Mouse (Mus musculus) G1E (cell line): ENCODE measurements around the gene Tbxa2r. TPM values are rescaled to one million over a fixed set of nuclear protein-coding genes. Genes with fewer than 3 reads are reported as not detected.
A peak's percentile ranks its signal among the peaks of the same experiment; 100 is the strongest.

Source experiments
- ATAC-seq: 2 replicates; pipeline ENCODE4 v1.8.0; 2016; ENCODE audit warnings: mild to moderate bottlenecking; ENCODE audit not compliant: insufficient number of reproducible peaks, poor library complexity, low FRiP score, severe bottlenecking; ENCODE audit errors: extremely low read depth
- DNase-seq: peaks from one replicate; pipeline ENCODE4 v3.0.0; 2012; ENCODE audit warnings: low spot score
- H3K27me3 ChIP-seq: 2 replicates; pipeline ENCODE4 v1.6.1; 2012; ENCODE audit warnings: mild to moderate bottlenecking, low read length, inconsistent platforms; ENCODE audit not compliant: insufficient read depth
- H3K36me3 ChIP-seq: replicated peaks from 2 replicates; pipeline ENCODE3; 2012; ENCODE audit warnings: mild to moderate bottlenecking, inconsistent platforms
- H3K4me1 ChIP-seq: 2 replicates; pipeline ENCODE4 v1.6.1; 2012; ENCODE audit warnings: low read depth, low read length, inconsistent platforms, mixed read lengths; ENCODE audit not compliant: insufficient read depth
- H3K4me3 ChIP-seq: 2 replicates; pipeline ENCODE4 v1.5.1; 2012; ENCODE audit warnings: low read depth, mild to moderate bottlenecking, inconsistent platforms, low read length, moderate library complexity, mixed read lengths
- H3K9me3 ChIP-seq: replicated peaks from 2 replicates; pipeline ENCODE4 v1.6.1; 2012; ENCODE audit warnings: inconsistent platforms
- CTCF ChIP-seq: IDR thresholded peaks from 2 replicates; pipeline ENCODE4 v1.5.1; 2012; ENCODE audit warnings: low read depth, low read length, inconsistent platforms, mixed read lengths
- GATA1 ChIP-seq: IDR thresholded peaks from 2 replicates; pipeline ENCODE4 v1.6.1; 2012; ENCODE audit warnings: borderline replicate concordance, low read length, inconsistent platforms, mixed read lengths
- GATA2 ChIP-seq: IDR thresholded peaks from 2 replicates; pipeline ENCODE4 v1.6.1; 2012; ENCODE audit warnings: low read depth, low read length, inconsistent platforms, borderline replicate concordance
- POLR2AphosphoS5 ChIP-seq: IDR thresholded peaks from 2 replicates; pipeline ENCODE4 v1.6.1; 2012; ENCODE audit warnings: low read depth, low read length, inconsistent platforms; ENCODE audit not compliant: insufficient replicate concordance
- TAL1 ChIP-seq: conservative IDR thresholded peaks from 2 replicates; pipeline ENCODE4 v1.6.1; 2012; ENCODE audit warnings: low read depth, low read length, inconsistent platforms, mixed read lengths
- polyA plus RNA-seq: library from polyadenylated mRNA; stranded (reverse); fragments of >175 nt; gene quantifications from 2 replicates; pipeline ENCODE4 v1.2.3, GENCODE M21; 2012
- total RNA-seq, 2 experiments: library from RNA; stranded (forward) in 1 of 2; stranded (reverse) in 1 of 2; fragments of 200-1000 nt in 1 of 2; fragments of >200 nt in 1 of 2; fragmentation: Nextera tagmentation in 1 of 2; gene quantifications; 2 replicates each; pipeline ENCODE4 v1.2.3; 2014 to 2017

Gene Tbxa2r
- total and polyA plus RNA-seq, 3 experiments: not detected

DNA sequence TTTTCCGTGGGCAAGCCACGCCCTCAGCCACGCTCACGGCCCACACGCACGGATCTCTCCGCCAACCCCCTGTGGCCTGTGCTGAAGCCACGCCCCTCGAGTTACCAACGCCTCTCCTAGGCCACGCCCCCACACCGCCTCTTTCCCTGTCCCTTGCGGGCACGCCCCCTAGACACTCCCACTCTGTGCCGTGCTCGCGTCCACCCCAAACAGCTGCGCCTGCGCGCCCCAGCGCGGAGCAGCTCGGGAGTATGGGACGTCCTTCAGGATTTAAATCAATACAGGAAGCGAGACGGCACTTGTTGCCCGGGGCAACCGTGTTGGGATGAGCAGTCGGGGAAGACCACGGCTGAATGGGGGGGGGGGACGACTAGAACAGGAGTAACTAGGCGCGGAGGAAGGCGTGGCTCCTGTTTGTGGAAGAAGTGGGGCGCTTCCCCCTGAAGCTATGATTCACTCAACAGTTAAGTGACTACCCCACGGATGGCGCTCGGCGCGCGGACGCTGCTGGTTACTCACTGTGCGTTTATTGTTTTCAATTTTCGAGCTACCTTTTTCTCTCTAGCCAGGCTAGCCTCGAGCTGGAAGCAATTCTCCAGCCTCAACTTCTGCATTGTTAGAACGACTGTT is 50.1 kb downstream of the Tbxa2r start:
- H3K27me3 ChIP-seq: no peaks in the 10 kb centered on the region
- peak overlapping the region; percentile 85 for H3K4me3 ChIP-seq
- peaks cover 38% of the 10 kb centered on the region for H3K36me3 ChIP-seq
- no peaks in the 10 kb centered on the region for H3K9me3 ChIP-seq
- peaks cover 75% of the 10 kb centered on the region for H3K4me1 ChIP-seq
- TF ChIP-seq CTCF: no peak
- no peak for TF ChIP-seq TAL1
- no peak for TF ChIP-seq GATA1
- no peak for TF ChIP-seq GATA2
- TF ChIP-seq POLR2AphosphoS5: no peak
- ATAC-seq (peak; percentile 78), DNase-seq (peak; percentile 84)

DNA sequence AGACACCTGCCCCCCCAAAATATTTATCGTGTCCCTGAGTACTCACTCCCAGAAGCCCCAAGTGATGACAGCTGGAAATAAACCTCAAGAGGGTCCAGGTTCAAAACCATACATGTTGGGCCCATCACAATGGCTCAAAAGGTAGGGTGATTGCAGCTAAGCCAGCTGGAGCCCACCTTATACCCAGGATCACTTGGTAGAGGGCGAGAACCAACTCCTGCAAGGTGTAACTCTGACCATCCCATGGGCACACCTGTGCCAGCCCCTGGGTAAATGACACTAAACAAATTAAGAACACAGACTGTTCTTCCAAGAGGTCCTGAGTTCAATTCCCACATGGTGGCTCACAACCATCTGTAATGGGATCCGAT is 50.6 kb downstream of the Tbxa2r start:
- Histone ChIP-seq H3K4me1 (peaks cover 73% of the 10 kb centered on the region), H3K9me3 (no peaks in the 10 kb centered on the region), H3K4me3 (peak overlapping the region; percentile 85), H3K36me3 (peaks cover 33% of the 10 kb centered on the region), H3K27me3 (no peaks in the 10 kb centered on the region)
- DNase-seq (no peak), ATAC-seq (no peak)
- no peak for TF ChIP-seq GATA1
- no peak for TF ChIP-seq TAL1
- TF ChIP-seq GATA2: no peak
- TF ChIP-seq POLR2AphosphoS5: no peak
- TF ChIP-seq CTCF: no peak

DNA sequence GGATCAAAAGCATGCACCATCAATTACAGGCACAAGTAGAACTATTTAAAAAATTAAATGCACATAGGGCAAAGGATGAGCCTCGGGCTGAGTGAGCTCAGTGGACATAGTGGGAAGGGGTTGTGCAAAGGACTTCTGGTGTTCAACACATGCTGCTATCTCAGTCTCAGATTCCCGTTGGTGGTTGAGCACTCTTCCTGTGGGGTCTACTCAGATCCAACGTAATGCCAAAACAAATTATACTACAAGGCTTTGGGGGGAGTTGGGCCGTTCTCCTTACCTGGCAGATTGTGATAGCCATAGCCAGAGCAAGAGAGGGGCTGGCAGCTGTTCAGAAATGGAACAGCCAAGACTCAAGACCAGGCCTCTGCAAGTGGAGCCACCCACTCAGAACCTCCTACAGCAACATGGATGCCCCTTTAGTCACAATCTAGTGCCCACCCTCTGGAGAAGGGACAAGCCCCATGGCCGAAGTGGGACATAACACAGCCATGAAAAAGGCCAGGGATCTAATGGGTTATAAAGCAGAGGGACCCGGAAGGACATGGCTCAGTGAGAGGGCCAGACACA is 51.4 kb downstream of the Tbxa2r start:
- H3K4me1 ChIP-seq: peaks cover 71% of the 10 kb centered on the region
- TF ChIP-seq GATA1 (no peak), CTCF (no peak), TAL1 (no peak), GATA2 (no peak), POLR2AphosphoS5 (no peak)
- H3K27me3 ChIP-seq: no peaks in the 10 kb centered on the region
- ATAC-seq: no peak
- peaks cover 27% of the 10 kb centered on the region for H3K36me3 ChIP-seq
- no peak overlapping the region for H3K4me3 ChIP-seq
- no peaks in the 10 kb centered on the region for H3K9me3 ChIP-seq
- DNase-seq: no peak

DNA sequence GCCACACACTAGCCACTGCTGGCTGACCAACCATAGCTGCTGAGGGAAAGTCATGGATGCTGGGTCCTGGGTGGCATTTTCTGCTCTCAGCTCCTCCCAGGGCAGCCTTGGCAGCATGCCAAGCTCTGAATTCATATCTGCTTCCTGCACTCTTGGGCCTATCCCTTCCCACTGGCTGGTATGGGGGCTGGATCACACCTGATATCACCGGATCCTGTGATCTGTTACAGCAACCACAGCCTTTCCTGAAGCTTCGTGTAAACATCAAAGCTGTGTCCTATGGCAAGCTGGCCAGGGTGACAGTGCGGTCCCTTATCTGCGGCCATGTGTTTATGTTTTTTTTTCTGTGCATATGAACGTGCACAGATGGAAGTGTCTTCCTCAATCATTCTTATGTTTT is 53.5 kb downstream of the Tbxa2r start:
- H3K36me3 ChIP-seq: peaks cover 25% of the 10 kb centered on the region
- ATAC-seq: peak; percentile 64
- no peaks in the 10 kb centered on the region for H3K27me3 ChIP-seq
- no peak for TF ChIP-seq CTCF
- TF ChIP-seq GATA1: no peak
- TF ChIP-seq TAL1: peak; percentile 85
- no peak for TF ChIP-seq GATA2
- H3K4me3 ChIP-seq: peak overlapping the region; percentile 9; the same call in 1 of the 2 replicates
- H3K4me1 ChIP-seq: peaks cover 74% of the 10 kb centered on the region
- DNase-seq: peak; percentile 62
- no peaks in the 10 kb centered on the region for H3K9me3 ChIP-seq

DNA sequence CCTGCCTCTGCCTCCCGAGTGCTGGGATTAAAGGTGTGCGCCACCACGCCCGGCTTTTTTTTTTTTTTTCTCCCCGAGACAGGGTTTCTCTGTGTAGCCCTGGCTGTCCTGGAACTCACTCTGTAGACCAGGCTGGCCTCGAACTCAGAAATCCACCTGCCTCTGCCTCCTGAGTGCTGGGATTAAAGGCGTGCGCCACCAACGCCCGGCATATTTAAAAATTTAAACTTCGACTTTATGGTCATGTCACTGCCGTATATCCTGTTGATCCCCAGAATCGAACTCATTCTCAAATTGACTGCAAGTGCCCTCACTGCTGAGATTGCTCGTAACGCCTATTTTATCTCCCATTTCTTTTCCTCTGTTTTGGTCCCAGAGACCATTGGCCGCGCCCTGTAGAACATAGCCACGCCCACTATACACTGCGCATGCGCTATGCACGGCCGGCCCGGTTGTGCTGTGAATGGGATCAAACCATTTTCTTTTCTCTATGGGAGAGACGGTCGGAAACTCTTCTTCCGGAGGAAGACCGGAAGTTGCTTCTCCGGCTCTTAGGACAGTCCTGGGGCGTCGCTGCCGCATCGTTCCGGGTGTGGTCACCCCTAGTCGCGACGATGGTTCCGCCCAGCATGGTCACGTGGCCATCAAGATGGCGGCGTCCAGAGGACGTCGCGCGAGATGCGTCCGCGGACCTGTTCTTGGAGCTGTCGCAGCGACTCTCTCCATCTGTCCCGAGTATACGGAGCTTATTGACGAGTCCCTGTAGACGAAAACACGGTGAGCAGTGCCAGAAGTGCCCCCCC is 55.5 kb downstream of the Tbxa2r start, which contains the start of the genes Dohh and Gm48551:
Gene Dohh (plus strand): TSS at position 627 of the 803 bp plus-strand sequence.
Gene Gm48551 (plus strand): TSS at position 665 of the 803 bp plus-strand sequence.
- no peaks in the 10 kb centered on the region for H3K27me3 ChIP-seq
- peaks cover 79% of the 10 kb centered on the region for H3K4me1 ChIP-seq
- peaks cover 38% of the 10 kb centered on the region for H3K36me3 ChIP-seq
- peak; percentile 80 for ATAC-seq
- no peaks in the 10 kb centered on the region for H3K9me3 ChIP-seq
- DNase-seq: peak; percentile 94
- TF ChIP-seq GATA2 (no peak), POLR2AphosphoS5 (no peak), GATA1 (no peak), TAL1 (no peak), CTCF (no peak)
- H3K4me3 ChIP-seq: peak within 1 kb of the TSS; percentile 97

GRCm38 (mm10) chr10:81384605-81384982 is 56.1 kb downstream of the Tbxa2r start:
- H3K36me3 ChIP-seq: peaks cover 44% of the 10 kb centered on the region
- H3K27me3 ChIP-seq: no peaks in the 10 kb centered on the region
- no peaks in the 10 kb centered on the region for H3K9me3 ChIP-seq
- peaks cover 80% of the 10 kb centered on the region for H3K4me1 ChIP-seq
- no peak for TF ChIP-seq CTCF
- TF ChIP-seq GATA1: no peak
- TF ChIP-seq TAL1: no peak
- TF ChIP-seq GATA2: no peak
- TF ChIP-seq POLR2AphosphoS5: no peak
- ATAC-seq: no peak
- peak overlapping the region; percentile 97 for H3K4me3 ChIP-seq
- no peak for DNase-seq

Other genes with a start within 250 kb of the Tbxa2r start
Only the 20 nearest of the 33 such genes appear.
- not detected in 2 replicates for gene 4930442H23Rik, start 144.9 kb upstream of the Tbxa2r start, total RNA-seq (2014; fragmentation: Nextera tagmentation)
- not detected in 2 replicates for gene 4930442H23Rik, start 144.9 kb upstream of the Tbxa2r start, total RNA-seq (2017)
- not detected in 2 replicates for gene 4930442H23Rik, start 144.9 kb upstream of the Tbxa2r start, polyA plus RNA-seq
- not detected in 2 replicates for gene Nmrk2, start 126.7 kb upstream of the Tbxa2r start, total RNA-seq (2014; fragmentation: Nextera tagmentation)
- gene Nmrk2, start 126.7 kb upstream of the Tbxa2r start, total RNA-seq (2017): not detected in 2 replicates
- gene Nmrk2, start 126.7 kb upstream of the Tbxa2r start, polyA plus RNA-seq: not detected in 2 replicates
- not detected in 2 replicates for gene Atcay, start 97.9 kb upstream of the Tbxa2r start, total RNA-seq (2014; fragmentation: Nextera tagmentation)
- 0.06 and 0.11 TPM in 2 replicates for gene Atcay, start 97.9 kb upstream of the Tbxa2r start, total RNA-seq (2017)
- gene Atcay, start 97.9 kb upstream of the Tbxa2r start, polyA plus RNA-seq: not detected in 2 replicates
- 7.0 and 7.1 TPM in 2 replicates for gene Zfr2, start 95.6 kb upstream of the Tbxa2r start, total RNA-seq (2014; fragmentation: Nextera tagmentation)
- 2.6 and 3.2 TPM in 2 replicates for gene Zfr2, start 95.6 kb upstream of the Tbxa2r start, total RNA-seq (2017)
- gene Zfr2, start 95.6 kb upstream of the Tbxa2r start, polyA plus RNA-seq: 1.8 and 1.9 TPM in 2 replicates
- not detected in 2 replicates for gene Matk, start 75.8 kb upstream of the Tbxa2r start, total RNA-seq (2014; fragmentation: Nextera tagmentation)
- gene Matk, start 75.8 kb upstream of the Tbxa2r start, total RNA-seq (2017): 0.05 and 0.06 TPM in 2 replicates
- gene Matk, start 75.8 kb upstream of the Tbxa2r start, polyA plus RNA-seq: 0.07 TPM in 1 of 2 replicates, not detected in the other
- gene Mrpl54, start 61.8 kb upstream of the Tbxa2r start, total RNA-seq (2014; fragmentation: Nextera tagmentation): 75.6 and 78.6 TPM in 2 replicates
- gene Mrpl54, start 61.8 kb upstream of the Tbxa2r start, total RNA-seq (2017): 186 and 206 TPM in 2 replicates
- gene Mrpl54, start 61.8 kb upstream of the Tbxa2r start, polyA plus RNA-seq: 612 and 631 TPM in 2 replicates
- 36.2 and 44.6 TPM in 2 replicates for gene Apba3, start 61.8 kb upstream of the Tbxa2r start, total RNA-seq (2014; fragmentation: Nextera tagmentation)
- 27.9 and 38.9 TPM in 2 replicates for gene Apba3, start 61.8 kb upstream of the Tbxa2r start, total RNA-seq (2017)
- gene Apba3, start 61.8 kb upstream of the Tbxa2r start, polyA plus RNA-seq: 113 and 130 TPM in 2 replicates
- 0.44 TPM in 1 of 2 replicates, not detected in the other for gene Tjp3, start 37.1 kb upstream of the Tbxa2r start, total RNA-seq (2014; fragmentation: Nextera tagmentation)
- 1.8 and 1.9 TPM in 2 replicates for gene Tjp3, start 37.1 kb upstream of the Tbxa2r start, total RNA-seq (2017)
- gene Tjp3, start 37.1 kb upstream of the Tbxa2r start, polyA plus RNA-seq: 1.4 and 1.6 TPM in 2 replicates
- gene Pip5k1c, start 35.8 kb upstream of the Tbxa2r start, total RNA-seq (2014; fragmentation: Nextera tagmentation): 58.0 and 62.2 TPM in 2 replicates
- gene Pip5k1c, start 35.8 kb upstream of the Tbxa2r start, total RNA-seq (2017): 58.8 and 66.6 TPM in 2 replicates
- gene Pip5k1c, start 35.8 kb upstream of the Tbxa2r start, polyA plus RNA-seq: 266 and 331 TPM in 2 replicates
- gene Cactin, start 7.6 kb upstream of the Tbxa2r start, total RNA-seq (2014; fragmentation: Nextera tagmentation): 9.0 and 11.4 TPM in 2 replicates
- gene Cactin, start 7.6 kb upstream of the Tbxa2r start, total RNA-seq (2017): 23.5 and 23.9 TPM in 2 replicates
- gene Cactin, start 7.6 kb upstream of the Tbxa2r start, polyA plus RNA-seq: 77.9 and 80.5 TPM in 2 replicates
- not detected in 2 replicates for gene Gipc3, start 14.5 kb downstream of the Tbxa2r start, total RNA-seq (2014; fragmentation: Nextera tagmentation)
- gene Gipc3, start 14.5 kb downstream of the Tbxa2r start, total RNA-seq (2017): 0.11 TPM in 1 of 2 replicates, not detected in the other
- gene Gipc3, start 14.5 kb downstream of the Tbxa2r start, polyA plus RNA-seq: not detected in 2 replicates
- gene Hmg20b, start 21.7 kb downstream of the Tbxa2r start, total RNA-seq (2014; fragmentation: Nextera tagmentation): 36.7 and 39.2 TPM in 2 replicates
- gene Hmg20b, start 21.7 kb downstream of the Tbxa2r start, total RNA-seq (2017): 12.0 and 21.9 TPM in 2 replicates
- gene Hmg20b, start 21.7 kb downstream of the Tbxa2r start, polyA plus RNA-seq: 142 and 193 TPM in 2 replicates
- 14.3 and 14.4 TPM in 2 replicates for gene Mfsd12, start 28.8 kb downstream of the Tbxa2r start, total RNA-seq (2014; fragmentation: Nextera tagmentation)
- 13.1 and 14.6 TPM in 2 replicates for gene Mfsd12, start 28.8 kb downstream of the Tbxa2r start, total RNA-seq (2017)
- 46.7 and 48.2 TPM in 2 replicates for gene Mfsd12, start 28.8 kb downstream of the Tbxa2r start, polyA plus RNA-seq
- 2.0 TPM in 1 of 2 replicates, not detected in the other for gene 4930404N11Rik, start 37.1 kb downstream of the Tbxa2r start, total RNA-seq (2014; fragmentation: Nextera tagmentation)
- gene 4930404N11Rik, start 37.1 kb downstream of the Tbxa2r start, total RNA-seq (2017): 0.17 and 1.2 TPM in 2 replicates
- 0.52 and 0.65 TPM in 2 replicates for gene 4930404N11Rik, start 37.1 kb downstream of the Tbxa2r start, polyA plus RNA-seq
- 29.7 and 65.2 TPM in 2 replicates for gene Fzr1, start 49.8 kb downstream of the Tbxa2r start, total RNA-seq (2014; fragmentation: Nextera tagmentation)
- 15.8 and 22.8 TPM in 2 replicates for gene Fzr1, start 49.8 kb downstream of the Tbxa2r start, total RNA-seq (2017)
- gene Fzr1, start 49.8 kb downstream of the Tbxa2r start, polyA plus RNA-seq: 88.9 and 96.2 TPM in 2 replicates
- gene Dohh, start 55.7 kb downstream of the Tbxa2r start, total RNA-seq (2014; fragmentation: Nextera tagmentation): 9.6 and 11.9 TPM in 2 replicates
- gene Dohh, start 55.7 kb downstream of the Tbxa2r start, total RNA-seq (2017): 60.4 and 69.7 TPM in 2 replicates
- gene Dohh, start 55.7 kb downstream of the Tbxa2r start, polyA plus RNA-seq: 186 and 220 TPM in 2 replicates
- gene Gm48551, start 55.7 kb downstream of the Tbxa2r start, total RNA-seq (2014; fragmentation: Nextera tagmentation): 1.1 TPM in 1 of 2 replicates, not detected in the other
- 2.6 and 4.1 TPM in 2 replicates for gene Gm48551, start 55.7 kb downstream of the Tbxa2r start, total RNA-seq (2017)
- gene Gm48551, start 55.7 kb downstream of the Tbxa2r start, polyA plus RNA-seq: 0.72 and 1.3 TPM in 2 replicates
- 1.2 and 3.1 TPM in 2 replicates for gene Gm48552, start 60.3 kb downstream of the Tbxa2r start, total RNA-seq (2014; fragmentation: Nextera tagmentation)
- 0.38 and 0.93 TPM in 2 replicates for gene Gm48552, start 60.3 kb downstream of the Tbxa2r start, total RNA-seq (2017)
- 7.2 and 7.4 TPM in 2 replicates for gene Gm48552, start 60.3 kb downstream of the Tbxa2r start, polyA plus RNA-seq
- gene Smim24, start 64.3 kb downstream of the Tbxa2r start, total RNA-seq (2014; fragmentation: Nextera tagmentation): 6.5 and 13.8 TPM in 2 replicates
- gene Smim24, start 64.3 kb downstream of the Tbxa2r start, total RNA-seq (2017): 1.9 and 3.5 TPM in 2 replicates
- 1.6 and 1.8 TPM in 2 replicates for gene Smim24, start 64.3 kb downstream of the Tbxa2r start, polyA plus RNA-seq
- gene Nfic, start 126.9 kb downstream of the Tbxa2r start, total RNA-seq (2014; fragmentation: Nextera tagmentation): 6.9 and 9.5 TPM in 2 replicates
- gene Nfic, start 126.9 kb downstream of the Tbxa2r start, total RNA-seq (2017): 0.52 and 0.66 TPM in 2 replicates
- 16.1 and 19.3 TPM in 2 replicates for gene Nfic, start 126.9 kb downstream of the Tbxa2r start, polyA plus RNA-seq